Mouse (Mus musculus) lung, adult 2 months (tissue): Measurements from ENCODE around the gene Dapk1.

Source experiments
- CTCF ChIP-seq: fragments of 200-500 bp; IDR thresholded peaks from 2 replicates; pipeline ENCODE4 v1.5.1; 2011; ENCODE audit warnings: mild to moderate bottlenecking, low read length, control low read depth; ENCODE audit not compliant: insufficient read depth
- POLR2A ChIP-seq: fragments of 200-500 bp; IDR thresholded peaks from 2 replicates; pipeline ENCODE4 v1.6.1; 2011; ENCODE audit warnings: low read depth, mild to moderate bottlenecking, control low read depth, low read length, borderline replicate concordance; ENCODE audit errors: extremely low read depth

GRCm38 (mm10) chr13:60710963-60711362 is 109.2 kb downstream of the Dapk1 start:
- no peak for TF ChIP-seq CTCF
- TF ChIP-seq POLR2A, result no peak
